Comparison of ENCODE assay signal across 25 mouse cellular contexts in genomic region chrX:51699079-51699478, GRCm38 (mm10). TPM values are rescaled to one million over a fixed set of nuclear protein-coding genes. Genes with fewer than 3 reads are reported as not detected.
A peak's percentile ranks its signal among the peaks of the same experiment; 100 is the strongest.
DNase-seq lines count a peak whose midpoint lies in the region; ATAC-seq and TF ChIP-seq lines count a peak whose summit lies in the region.
"Had no signal": no experiment of that assay in that cellular context is flagged by ENCODE, and none has a peak within 500 bp of the region (broad histone marks: within the 10 kb centered on the region; RNA-seq: fewer than 3 reads in every experiment).

No protein-coding gene starts in this region.

- TF ChIP-seq CTCF in heart, adult 2 months (IDR thresholded peaks at IDR 0.05) = no peak

- H3K9me3 ChIP-seq in limb, embryonic 13.5 days = no peaks in the 10 kb centered on the region
- H3K9me3 ChIP-seq in limb, embryonic 10.5 days (replicated peaks) = no peaks in the 10 kb centered on the region
- no peaks in the 10 kb centered on the region for H3K9me3 ChIP-seq in liver, embryonic 12.5 days (replicated peaks)
- H3K9me3 ChIP-seq: embryonic facial prominence, embryonic 12.5 days; forebrain, embryonic 10.5 days; forebrain, embryonic 13.5 days; G1E; hindbrain, embryonic 12.5 days; hindbrain, embryonic 15.5 days had no signal

- H3K27ac ChIP-seq in heart, adult 2 months = no peak overlapping the region
- no peak overlapping the region for H3K27ac ChIP-seq in limb, embryonic 13.5 days
- no peak overlapping the region for H3K27ac ChIP-seq in limb, embryonic 10.5 days
- no peak overlapping the region for H3K27ac ChIP-seq in liver, embryonic 12.5 days
- H3K27ac ChIP-seq: embryonic facial prominence, embryonic 12.5 days; forebrain, embryonic 10.5 days; forebrain, embryonic 13.5 days; gastrocnemius, adult 2 months; hindbrain, embryonic 12.5 days; hindbrain, embryonic 15.5 days had no signal

- H3K79me2 ChIP-seq in heart, adult 2 months (replicated peaks; ENCODE audit: control insufficient read depth, insufficient read depth, low read length) = no peaks in the 10 kb centered on the region

- intact Hi-C loops in heart, adult 2 months (cut with DNase I) = no loop called here

- ATAC-seq in limb, embryonic 13.5 days (ENCODE audit: low FRiP score, low read depth) = peak; percentile 67
- no peak for ATAC-seq in liver, embryonic 12.5 days
- ATAC-seq: forebrain, embryonic 13.5 days; forebrain, embryonic 16.5 days; Patski had no signal

- peak; percentile 71 for DNase-seq in heart, adult 11 months
- no peak for DNase-seq in heart, adult 2 months
- DNase-seq in limb, embryonic 10.5 days (ENCODE audit: low spot score) = no peak
- peak; percentile 1 for DNase-seq in lung, postnatal 10 days
- no peak for DNase-seq in lung, postnatal 36 days
- DNase-seq: adrenal gland, postnatal 10 days; adrenal gland, postnatal 36 days; B cell, adult 2 months; cerebellum, adult 18-20 months; cerebellum, adult 9-10 months; cerebellum, postnatal 14 days; gastrocnemius, adult 2 months; gastrocnemius, postnatal 14 days had no signal

- H3K4me2 ChIP-seq in limb, embryonic 13.5 days (replicated peaks) = no peak overlapping the region
- H3K4me2 ChIP-seq in liver, embryonic 12.5 days = no peak overlapping the region
- H3K4me2 ChIP-seq: embryonic facial prominence, embryonic 12.5 days; forebrain, embryonic 13.5 days; heart, embryonic 11.5 days; hindbrain, embryonic 12.5 days; hindbrain, embryonic 15.5 days had no signal

- no peaks in the 10 kb centered on the region for H3K27me3 ChIP-seq in heart, adult 2 months (ENCODE audit: control insufficient read depth, insufficient read depth, low read length)
- peaks cover 6% of the 10 kb centered on the region for H3K27me3 ChIP-seq in limb, embryonic 13.5 days
- H3K27me3 ChIP-seq in limb, embryonic 10.5 days (ENCODE audit: low read depth, poor library complexity, severe bottlenecking) = peaks cover 49% of the 10 kb centered on the region
- 0 out of 2 replicates have a peak, but pooled peaks cover 6% of the 10 kb centered on the region for H3K27me3 ChIP-seq in liver, embryonic 12.5 days (replicated peaks)
- H3K27me3 ChIP-seq: CH12.LX; embryonic facial prominence, embryonic 12.5 days; forebrain, embryonic 13.5 days; hindbrain, embryonic 12.5 days; hindbrain, embryonic 15.5 days had no signal

- no peak for TF ChIP-seq EP300 in heart, adult 2 months (IDR thresholded peaks at IDR 0.05; ENCODE audit: insufficient read depth, low read depth, low read length)

- no peak for TF ChIP-seq POLR2A in heart, adult 2 months (IDR thresholded peaks at IDR 0.05; ENCODE audit: insufficient read depth, low read depth, low read length)

- H3K9ac ChIP-seq in heart, adult 2 months (ENCODE audit: low read depth, low read length) = no peak overlapping the region
- no peak overlapping the region for H3K9ac ChIP-seq in limb, embryonic 13.5 days
- no peak overlapping the region for H3K9ac ChIP-seq in liver, embryonic 12.5 days
- H3K9ac ChIP-seq: embryonic facial prominence, embryonic 12.5 days; forebrain, embryonic 13.5 days; hindbrain, embryonic 12.5 days; hindbrain, embryonic 15.5 days had no signal

- no peak overlapping the region for H3K4me3 ChIP-seq in heart, adult 2 months
- H3K4me3 ChIP-seq in limb, embryonic 13.5 days = no peak overlapping the region
- no peak overlapping the region for H3K4me3 ChIP-seq in limb, embryonic 10.5 days
- no peak overlapping the region for H3K4me3 ChIP-seq in liver, embryonic 12.5 days
- H3K4me3 ChIP-seq: embryonic facial prominence, embryonic 12.5 days; forebrain, embryonic 10.5 days; forebrain, embryonic 13.5 days; gastrocnemius, adult 2 months; hindbrain, embryonic 12.5 days; hindbrain, embryonic 15.5 days had no signal

- H3K36me3 ChIP-seq in heart, adult 2 months (ENCODE audit: control insufficient read depth, insufficient read depth, low read length) = no peaks in the 10 kb centered on the region
- no peaks in the 10 kb centered on the region for H3K36me3 ChIP-seq in limb, embryonic 13.5 days
- H3K36me3 ChIP-seq in limb, embryonic 10.5 days = no peaks in the 10 kb centered on the region
- no peaks in the 10 kb centered on the region for H3K36me3 ChIP-seq in liver, embryonic 12.5 days
- H3K36me3 ChIP-seq: embryonic facial prominence, embryonic 12.5 days; forebrain, embryonic 10.5 days; G1E; hindbrain, embryonic 12.5 days; hindbrain, embryonic 15.5 days had no signal

- H3K4me1 ChIP-seq in heart, adult 2 months (ENCODE audit: control insufficient read depth, insufficient read depth, low read length) = no peaks in the 10 kb centered on the region
- H3K4me1 ChIP-seq in limb, embryonic 13.5 days = no peaks in the 10 kb centered on the region
- peaks cover 14% of the 10 kb centered on the region; the same call in 1 of the 2 replicates for H3K4me1 ChIP-seq in limb, embryonic 10.5 days
- no peaks in the 10 kb centered on the region for H3K4me1 ChIP-seq in liver, embryonic 12.5 days
- H3K4me1 ChIP-seq: embryonic facial prominence, embryonic 12.5 days; forebrain, embryonic 13.5 days; hindbrain, embryonic 12.5 days; hindbrain, embryonic 15.5 days had no signal

- whole genome bisulfite sequencing in heart, adult 2 months = 47% methylated on average over 4 of the region's 4 CpGs
- WGBS in limb, embryonic 13.5 days = 47% methylated on average over 4 of the region's 4 CpGs
- 71% methylated on average over 4 of the region's 4 CpGs for WGBS in limb, embryonic 10.5 days
- 55% methylated on average over 4 of the region's 4 CpGs for WGBS in liver, embryonic 12.5 days (ENCODE audit: insufficient replicate concordance)

RNA-seq across cellular contexts. Expression of gene Hs6st2, which starts 17.4 kb away (rescaled TPM):
- total RNA-seq in heart, adult 2 months (2021) = under 1 TPM; 0.26 to 0.41 TPM
- 0.41 and 0.79 TPM in 2 replicates for polyA plus RNA-seq in heart, adult 2 months (2012; rRNA removed)
- polyA plus RNA-seq in limb, embryonic 13.5 days (2015; fragmentation: Nextera tagmentation; extraction: Ambion mirVana) = 37.3 and 39.1 TPM in 2 replicates
- 21.2 and 23.2 TPM in 2 replicates for polyA plus RNA-seq in limb, embryonic 10.5 days (2016; fragmentation: Nextera tagmentation; extraction: Ambion mirVana)
- 2.5 and 2.6 TPM in 2 replicates for polyA plus RNA-seq in liver, embryonic 12.5 days (2016; fragmentation: Nextera tagmentation; extraction: Ambion mirVana)
- total RNA-seq: CH12.LX had no signal
- polyA plus RNA-seq: G1E had no signal

Comparison
In these comparisons a context has a peak if more than half of its experiments do, and no peak if none do; other contexts are left out.
1. DNase-seq: peak in heart, adult 11 months (single experiment) and lung, postnatal 10 days (single experiment); none in heart, adult 2 months (0 of 2), limb, embryonic 10.5 days (single experiment) and lung, postnatal 36 days (single experiment).